Mouse (Mus musculus): ENCODE measurements around the gene Rpl34.

GRCm38 (mm10) chr3:130718871-130719270, 11.3 kb downstream of the Rpl34 start:
- TF ChIP-seq CTCF (IDR thresholded peaks at IDR 0.05; ENCODE audit: low read depth) (no peak), EP300 (IDR thresholded peaks at IDR 0.05; ENCODE audit: low read depth) (no peak)

Data from heart, postnatal 0 days (tissue).